Mouse (Mus musculus) stomach, embryonic 15.5 days (tissue): ENCODE measurements around the gene Slc16a5. TPM values are rescaled to one million over a fixed set of nuclear protein-coding genes. Genes with fewer than 3 reads are reported as not detected.

Experiments used
- ATAC-seq: fragments of 200-750 bp; cut with Nextera tagmentation; 2 replicates; pipeline ENCODE4 v1.8.0; 2017; ENCODE audit warnings: low read depth, moderate number of reproducible peaks, moderate TSS enrichment; ENCODE audit not compliant: insufficient read depth, low FRiP score
- H3K27ac ChIP-seq: fragments of 300-500 bp; sonication (generic); 2 replicates; pipeline ENCODE4 v1.5.1; 2015; ENCODE audit warnings: mild to moderate bottlenecking, inconsistent platforms
- H3K27me3 ChIP-seq: fragments of 300-500 bp; sonication (generic); replicated peaks from 2 replicates; pipeline ENCODE4 v1.6.1; 2015; ENCODE audit warnings: inconsistent platforms
- H3K36me3 ChIP-seq: fragments of 300-500 bp; sonication (generic); 2 replicates; pipeline ENCODE4 v1.6.1; 2015; ENCODE audit warnings: inconsistent platforms
- H3K4me1 ChIP-seq: fragments of 300-500 bp; sonication (generic); 2 replicates; pipeline ENCODE4 v1.6.1; 2015; ENCODE audit warnings: inconsistent platforms
- H3K4me2 ChIP-seq: fragments of 300-500 bp; sonication (generic); 2 replicates; pipeline ENCODE4 v1.6.1; 2015; ENCODE audit warnings: mild to moderate bottlenecking, inconsistent platforms
- H3K4me3 ChIP-seq: fragments of 300-500 bp; sonication (generic); replicated peaks from 2 replicates; pipeline ENCODE4 v1.5.1; 2015; ENCODE audit warnings: inconsistent platforms
- H3K9ac ChIP-seq: fragments of 300-500 bp; sonication (generic); 2 replicates; pipeline ENCODE4 v1.6.1; 2015; ENCODE audit warnings: inconsistent platforms
- H3K9me3 ChIP-seq: fragments of 300-500 bp; sonication (generic); 2 replicates; pipeline ENCODE4 v1.6.1; 2016; ENCODE audit warnings: inconsistent platforms
- WGBS: fragments of 180-500 bp; shearing (Covaris S2); methylation state at CpG from one replicate; pipeline ENCODE4 v1.1.7; 2015; 5-methylcytosine and 5-hydroxymethylcytosine counted together
- polyA plus RNA-seq: library from polyadenylated mRNA; unstranded; fragments of >200 nt; fragmentation: Nextera tagmentation; extraction: Ambion mirVana; gene quantifications from 2 replicates; pipeline ENCODE4 v1.2.1, GENCODE M21; 2015

Slc16a5 gene
- polyA plus RNA-seq, 1 experiment from 2014 or later = 2.3 TPM

GRCm38 (mm10) chr11:115432814-115433213 lies 29.5 kb upstream of the Slc16a5 start:
- Histone ChIP-seq H3K4me1 (peaks cover 15% of the 10 kb centered on the region), H3K4me3 (no peak overlapping the region), H3K9ac (no peak overlapping the region), H3K9me3 (no peaks in the 10 kb centered on the region), H3K27ac (no peak overlapping the region), H3K36me3 (peaks cover 31% of the 10 kb centered on the region), H3K27me3 (no peaks in the 10 kb centered on the region), H3K4me2 (no peak overlapping the region)
- 54% methylated on average over 4 of the region's 4 CpGs for WGBS
- ATAC-seq = no peak

GRCm38 (mm10) chr11:115433342-115433741 lies 28.9 kb upstream of the Slc16a5 start:
- H3K36me3 ChIP-seq = peaks cover 31% of the 10 kb centered on the region
- no peak overlapping the region for H3K27ac ChIP-seq
- H3K4me2 ChIP-seq = no peak overlapping the region
- H3K27me3 ChIP-seq = no peaks in the 10 kb centered on the region
- H3K4me1 ChIP-seq = peaks cover 12% of the 10 kb centered on the region
- H3K4me3 ChIP-seq = no peak overlapping the region
- H3K9ac ChIP-seq = no peak overlapping the region
- H3K9me3 ChIP-seq = no peaks in the 10 kb centered on the region
- WGBS = 75% methylated on average over 6 of the region's 6 CpGs
- ATAC-seq = no peak

- no peaks in the 10 kb centered on the region for H3K9me3 ChIP-seq
- H3K27me3 ChIP-seq = no peaks in the 10 kb centered on the region
- no peak overlapping the region for H3K27ac ChIP-seq
- peak; percentile 29; the same call in 1 of the 2 replicates for ATAC-seq
- H3K36me3 ChIP-seq = peaks cover 10% of the 10 kb centered on the region; the same call in 1 of the 2 replicates
- peak overlapping the region; percentile 29 for H3K4me3 ChIP-seq
- H3K4me1 ChIP-seq = peaks cover 12% of the 10 kb centered on the region
- no peak overlapping the region; the same call in 1 of the 2 replicates for H3K9ac ChIP-seq
- 6% methylated on average over 31 of the region's 31 CpGs for WGBS
- H3K4me2 ChIP-seq = peak overlapping the region; percentile 58
These were observed 26.5 kb upstream of the Slc16a5 start for GRCm38 (mm10) chr11:115435596-115436337.

GRCm38 (mm10) chr11:115437571-115438122 lies 24.6 kb upstream of the Slc16a5 start:
- H3K36me3 ChIP-seq = no peaks in the 10 kb centered on the region
- H3K9me3 ChIP-seq = no peaks in the 10 kb centered on the region
- no peak for ATAC-seq
- no peak overlapping the region for H3K4me2 ChIP-seq
- peaks cover 12% of the 10 kb centered on the region for H3K4me1 ChIP-seq
- 65% methylated on average over 5 of the region's 5 CpGs for WGBS
- H3K4me3 ChIP-seq = no peak overlapping the region
- no peaks in the 10 kb centered on the region for H3K27me3 ChIP-seq
- no peak overlapping the region for H3K9ac ChIP-seq
- H3K27ac ChIP-seq = no peak overlapping the region

GRCm38 (mm10) chr11:115439326-115439725 lies 22.9 kb upstream of the Slc16a5 start:
- no peak for ATAC-seq

GRCm38 (mm10) chr11:115439906-115440595 lies 22.2 kb upstream of the Slc16a5 start, which contains the start of gene Trim80:
Trim80 (plus strand) TSS chr11:115440545.
- no peak within 1 kb of the TSS for H3K4me2 ChIP-seq
- ATAC-seq = no peak
- H3K27ac ChIP-seq = no peak within 1 kb of the TSS
- H3K27me3 ChIP-seq = 0 out of 2 replicates have a peak, but pooled peaks cover 1% of the 10 kb centered on the region
- no peaks in the 10 kb centered on the region for H3K36me3 ChIP-seq
- H3K9ac ChIP-seq = no peak within 1 kb of the TSS
- no peak within 1 kb of the TSS for H3K4me3 ChIP-seq
- no peaks in the 10 kb centered on the region for H3K9me3 ChIP-seq
- 92% methylated on average over 9 of the region's 9 CpGs for WGBS
- H3K4me1 ChIP-seq = peaks cover 12% of the 10 kb centered on the region

More at GRCm38 (mm10) chr11:115439326-115439725, 22.9 kb upstream of the Slc16a5 start:
- no peak overlapping the region for H3K4me3 ChIP-seq
- no peak overlapping the region for H3K4me2 ChIP-seq
- H3K27me3 ChIP-seq = no peaks in the 10 kb centered on the region
- H3K36me3 ChIP-seq = no peaks in the 10 kb centered on the region
- H3K4me1 ChIP-seq = peaks cover 12% of the 10 kb centered on the region
- no peak overlapping the region for H3K9ac ChIP-seq
- 81% methylated on average over 3 of the region's 3 CpGs for WGBS
- H3K27ac ChIP-seq = no peak overlapping the region
- H3K9me3 ChIP-seq = no peaks in the 10 kb centered on the region

- 37% methylated on average over 15 of the region's 15 CpGs for WGBS
These were observed 20.9 kb upstream of the Slc16a5 start for GRCm38 (mm10) chr11:115441417-115441816.

GRCm38 (mm10) chr11:115446906-115447305 lies 15.4 kb upstream of the Slc16a5 start:
- Histone ChIP-seq H3K9me3 (no peaks in the 10 kb centered on the region), H3K9ac (no peak overlapping the region), H3K27ac (no peak overlapping the region), H3K36me3 (no peaks in the 10 kb centered on the region), H3K4me2 (no peak overlapping the region), H3K4me1 (peaks cover 8% of the 10 kb centered on the region), H3K4me3 (no peak overlapping the region), H3K27me3 (0 out of 2 replicates have a peak, but pooled peaks cover 3% of the 10 kb centered on the region)
- no peak for ATAC-seq
- 40% methylated on average over 3 of the region's 3 CpGs for WGBS

More at GRCm38 (mm10) chr11:115441417-115441816, 20.9 kb upstream of the Slc16a5 start:
- no peak for ATAC-seq
- Histone ChIP-seq H3K9me3 (no peaks in the 10 kb centered on the region), H3K27ac (no peak overlapping the region), H3K4me3 (no peak overlapping the region), H3K36me3 (no peaks in the 10 kb centered on the region), H3K9ac (no peak overlapping the region), H3K4me1 (peaks cover under 1% of the 10 kb centered on the region; the same call in 1 of the 2 replicates), H3K4me2 (no peak overlapping the region), H3K27me3 (0 out of 2 replicates have a peak, but pooled peaks cover 3% of the 10 kb centered on the region)

- H3K9ac ChIP-seq = no peak overlapping the region
- H3K4me1 ChIP-seq = peaks cover 8% of the 10 kb centered on the region
- 77% methylated on average over 11 of the region's 11 CpGs for WGBS
- no peaks in the 10 kb centered on the region for H3K36me3 ChIP-seq
- 0 out of 2 replicates have a peak, but pooled peaks cover 3% of the 10 kb centered on the region for H3K27me3 ChIP-seq
- H3K9me3 ChIP-seq = no peaks in the 10 kb centered on the region
- ATAC-seq = no peak
- H3K4me2 ChIP-seq = no peak overlapping the region
- no peak overlapping the region for H3K4me3 ChIP-seq
- H3K27ac ChIP-seq = peak overlapping the region; percentile 33; the same call in 1 of the 2 replicates
These were observed 14.9 kb upstream of the Slc16a5 start for GRCm38 (mm10) chr11:115447321-115447885.

GRCm38 (mm10) chr11:115448075-115448474 lies 14.2 kb upstream of the Slc16a5 start:
- peak; percentile 65; the same call in 1 of the 2 replicates for ATAC-seq
- Histone ChIP-seq H3K9ac (no peak overlapping the region), H3K4me1 (peaks cover 8% of the 10 kb centered on the region), H3K9me3 (no peaks in the 10 kb centered on the region), H3K27me3 (0 out of 2 replicates have a peak, but pooled peaks cover 3% of the 10 kb centered on the region), H3K36me3 (no peaks in the 10 kb centered on the region), H3K4me2 (no peak overlapping the region), H3K27ac (peak overlapping the region; percentile 78; the same call in 1 of the 2 replicates), H3K4me3 (no peak overlapping the region)
- 82% methylated on average over 16 of the region's 16 CpGs for WGBS

GRCm38 (mm10) chr11:115448998-115449397 lies 13.3 kb upstream of the Slc16a5 start:
- ATAC-seq = peak; percentile 11; the same call in 1 of the 2 replicates
- H3K4me3 ChIP-seq = no peak overlapping the region
- H3K4me1 ChIP-seq = peaks cover 8% of the 10 kb centered on the region
- H3K36me3 ChIP-seq = no peaks in the 10 kb centered on the region
- no peak overlapping the region for H3K9ac ChIP-seq
- no peaks in the 10 kb centered on the region for H3K9me3 ChIP-seq
- peak overlapping the region; percentile 78 for H3K27ac ChIP-seq
- no peak overlapping the region for H3K4me2 ChIP-seq
- WGBS = 56% methylated on average over 7 of the region's 7 CpGs
- 0 out of 2 replicates have a peak, but pooled peaks cover 3% of the 10 kb centered on the region for H3K27me3 ChIP-seq
